Mouse (Mus musculus) CH12F3 (cell line): ENCODE data around the gene Mycbp.
"Not testable (repeated sequence)": the region's sequence is repeated elsewhere in the genome, so short reads cannot be mapped to it uniquely, and the experiment has no call there.

ENCODE experiments used
- in situ Hi-C: fragments of 300-500 bp; cut with MboI; formaldehyde crosslinking; loops from 2 replicates; pipeline ENCODE4 v1.14.3; 2020; ENCODE audit warnings: low sequenced_read_pairs

Mycbp gene

GRCm38 (mm10) chr4:123939838-123940237, 35.2 kb downstream of the Mycbp start:
- in situ Hi-C loops, result no loop called here

- in situ Hi-C loops, result not testable (repeated sequence)
Observed at GRCm38 (mm10) chr4:123940878-123941277, 36.2 kb downstream of the Mycbp start.

GRCm38 (mm10) chr4:123946701-123947100, 42.1 kb downstream of the Mycbp start:
- in situ Hi-C loops, result no loop called here

- in situ Hi-C loops, result no loop called here
Observed at GRCm38 (mm10) chr4:123947149-123947548, 42.5 kb downstream of the Mycbp start.

GRCm38 (mm10) chr4:123948901-123949300, 44.3 kb downstream of the Mycbp start:
- in situ Hi-C loops, result no loop called here

GRCm38 (mm10) chr4:123949649-123950048, 45.0 kb downstream of the Mycbp start:
- in situ Hi-C loops, result loop anchor here (10.0 kb wide), 1 partner anchor 725 kb away; no protein-coding TSS in a partner anchor

- in situ Hi-C loops, result loop anchor here (10.0 kb wide), 1 partner anchor 723 kb away; no protein-coding TSS in a partner anchor
Observed at GRCm38 (mm10) chr4:123952059-123952458, 47.4 kb downstream of the Mycbp start.

- in situ Hi-C loops, result loop anchor here (10.0 kb wide), 1 partner anchor 718 kb away; no protein-coding TSS in a partner anchor
Observed at GRCm38 (mm10) chr4:123956703-123957491, 52.3 kb downstream of the Mycbp start.

- in situ Hi-C loops, result loop anchor here (10.0 kb wide), 1 partner anchor 717 kb away; no protein-coding TSS in a partner anchor
Observed at GRCm38 (mm10) chr4:123957492-123957808, 52.8 kb downstream of the Mycbp start.

GRCm38 (mm10) chr4:123957891-123958290, 53.3 kb downstream of the Mycbp start:
- in situ Hi-C loops, result loop anchor here (10.0 kb wide), 1 partner anchor 717 kb away; no protein-coding TSS in a partner anchor

GRCm38 (mm10) chr4:123960955-123961354, 56.3 kb downstream of the Mycbp start:
- in situ Hi-C loops, result no loop called here
